Mouse (Mus musculus) fat pad, adult 2 months (tissue): ENCODE measurements around the gene Ccdc153.

Experiments used
- DNase-seq: peaks from one replicate; pipeline ENCODE4 v3.0.0-alpha.2; 2011; ENCODE audit warnings: low read depth, low spot score; ENCODE audit errors: extremely low read depth

Ccdc153 gene

DNA sequence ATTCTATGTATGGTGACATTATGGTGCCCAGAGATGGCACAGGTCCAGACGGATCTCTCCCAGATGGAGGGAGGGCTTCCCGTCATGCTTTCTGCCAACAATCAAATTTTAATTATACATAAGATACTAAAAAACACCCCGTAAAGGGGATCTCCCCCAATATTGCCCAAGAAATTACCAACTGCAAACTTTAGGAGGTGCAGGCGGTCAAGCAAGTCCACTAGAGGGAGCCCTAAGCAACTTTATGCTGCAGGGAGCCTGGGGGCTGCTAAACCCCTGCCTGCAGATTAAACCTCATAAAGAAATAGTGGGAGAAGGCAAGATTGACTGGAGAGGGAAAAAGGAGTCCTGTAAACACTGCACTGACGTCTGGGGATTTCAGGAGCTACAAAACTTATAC is 1.0 kb upstream of the Ccdc153 start:
- no peak for DNase-seq

DNA sequence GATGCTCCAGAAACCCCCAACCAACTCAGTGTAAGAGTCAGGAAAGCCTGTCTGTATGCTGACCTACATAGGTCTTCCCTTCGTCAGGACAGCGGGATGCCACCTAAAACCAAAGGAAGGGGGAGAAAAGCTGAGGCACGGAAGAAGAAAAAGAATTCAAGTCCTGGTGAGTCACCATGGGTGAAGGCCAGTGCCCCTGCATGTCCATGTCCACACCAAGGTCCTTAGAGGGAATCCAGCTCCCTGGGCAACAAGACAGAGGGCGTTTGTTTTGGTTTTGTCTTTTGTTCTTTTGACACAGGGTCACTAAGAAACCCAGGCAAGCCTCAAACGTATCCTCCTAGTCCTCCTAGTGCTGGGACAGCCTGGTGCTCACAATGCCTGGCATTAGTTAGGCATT is 435 bp downstream of the Ccdc153 start:
- DNase-seq: no peak

- DNase-seq: no peak
Observed at GRCm38 (mm10) chr9:44241418-44241817, 942 bp downstream of the Ccdc153 start.

GRCm38 (mm10) chr9:44243621-44244020 is 3.1 kb downstream of the Ccdc153 start:
- DNase-seq: no peak

DNA sequence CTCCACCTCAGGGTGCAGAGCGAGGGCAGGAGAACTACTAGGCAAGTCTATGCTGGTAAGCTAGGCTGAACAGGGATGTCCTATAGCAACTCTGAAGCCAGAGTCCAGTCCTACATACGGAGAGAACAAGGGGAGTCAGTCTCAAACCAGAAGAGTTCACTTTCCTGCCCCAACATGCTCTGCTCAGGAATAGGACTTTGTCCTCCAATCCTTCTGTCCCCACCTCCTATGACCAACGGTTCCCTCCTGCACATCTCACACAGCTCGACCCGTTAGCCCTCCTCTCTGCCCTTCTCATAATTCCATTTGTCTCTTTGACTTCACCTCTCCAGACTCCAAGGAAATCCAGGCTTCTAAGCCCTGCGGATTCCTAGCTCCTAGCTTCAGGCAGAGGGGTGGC is 7.4 kb downstream of the Ccdc153 start:
- no peak for DNase-seq

GRCm38 (mm10) chr9:44249181-44250146 is 9.0 kb downstream of the Ccdc153 start:
- no peak for DNase-seq

DNA sequence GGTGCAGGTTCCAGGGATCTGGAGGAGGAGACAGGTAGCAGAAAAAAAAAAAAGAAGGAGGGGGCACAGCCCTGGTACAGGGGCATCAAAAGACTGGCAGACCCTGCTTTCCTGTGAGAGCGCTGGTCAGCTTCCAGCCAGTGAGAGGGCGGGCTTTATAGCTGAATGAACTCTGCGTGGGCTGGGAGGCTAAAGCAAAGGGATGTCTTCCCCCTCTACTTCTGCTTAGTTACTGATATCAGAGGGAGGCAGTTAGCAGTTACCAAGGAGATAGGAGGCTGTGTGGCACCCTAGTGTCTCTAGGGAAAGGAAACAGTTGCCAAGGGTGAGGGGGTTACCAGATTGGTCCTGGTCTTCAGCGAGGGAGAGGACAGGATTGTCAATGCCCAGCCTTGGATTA is 10.0 kb downstream of the Ccdc153 start:
- no peak for DNase-seq

DNA sequence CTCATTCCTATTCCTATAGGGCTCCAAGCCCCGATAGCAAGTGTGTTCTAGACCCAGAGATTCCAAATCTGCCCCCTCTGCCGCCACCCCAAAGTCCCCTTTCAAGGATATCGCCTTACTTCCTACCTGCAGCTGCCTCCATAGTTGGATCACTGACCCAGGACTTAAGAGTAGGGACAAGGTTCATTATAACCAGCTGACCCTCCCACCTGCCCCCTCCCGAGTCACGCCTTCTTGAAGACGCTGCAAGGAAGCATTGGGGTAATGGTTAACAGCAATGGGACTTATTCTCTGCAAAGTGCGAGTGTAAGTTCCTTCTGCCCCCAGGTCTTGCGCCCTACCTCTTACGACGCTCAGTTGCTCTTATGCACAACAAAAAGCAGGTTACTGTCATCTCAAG is 10.8 kb downstream of the Ccdc153 start, which contains the start of gene Pdzd3:
Gene Pdzd3, minus strand, starts transcription at position 158 of the 400 bp plus-strand sequence.
- DNase-seq: no peak

- no peak for DNase-seq
Observed at GRCm38 (mm10) chr9:44253441-44253840, 13.0 kb downstream of the Ccdc153 start.

DNA sequence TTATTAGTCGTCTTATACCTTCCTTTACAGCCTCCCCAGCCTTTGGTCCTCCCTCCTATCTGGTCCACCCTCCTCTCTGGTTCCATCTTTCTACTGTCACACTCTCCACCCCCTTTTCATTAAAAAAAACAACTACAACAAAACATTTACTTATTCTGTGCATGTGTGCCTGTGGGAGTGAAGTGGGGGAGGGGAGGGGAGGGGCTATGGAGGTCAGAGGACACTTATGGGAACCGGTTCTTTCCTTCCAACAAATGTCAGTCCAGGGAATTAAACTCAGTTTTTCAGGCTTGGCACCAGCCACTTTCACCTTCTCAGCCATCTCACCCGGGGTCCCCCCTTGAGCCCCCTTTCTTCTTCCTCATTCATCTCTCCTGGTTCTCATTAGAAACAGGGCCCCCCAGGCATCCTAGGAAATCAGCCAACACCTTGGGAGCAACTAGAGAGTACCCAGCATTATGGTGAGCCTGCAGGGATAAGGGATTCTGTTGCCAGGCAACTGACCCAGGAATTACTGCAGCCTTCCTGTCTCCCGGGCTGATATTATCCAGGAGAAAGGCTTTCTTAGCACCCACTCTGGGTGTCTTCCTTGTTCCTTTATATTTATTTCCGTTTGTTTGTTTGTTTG is 14.1 kb downstream of the Ccdc153 start:
- DNase-seq: no peak

- no peak for DNase-seq
Observed at GRCm38 (mm10) chr9:44255136-44255521, 14.7 kb downstream of the Ccdc153 start.

GRCm38 (mm10) chr9:44256213-44256612 is 15.7 kb downstream of the Ccdc153 start:
- DNase-seq: no peak

GRCm38 (mm10) chr9:44259014-44259413 is 18.5 kb downstream of the Ccdc153 start:
- no peak for DNase-seq

DNA sequence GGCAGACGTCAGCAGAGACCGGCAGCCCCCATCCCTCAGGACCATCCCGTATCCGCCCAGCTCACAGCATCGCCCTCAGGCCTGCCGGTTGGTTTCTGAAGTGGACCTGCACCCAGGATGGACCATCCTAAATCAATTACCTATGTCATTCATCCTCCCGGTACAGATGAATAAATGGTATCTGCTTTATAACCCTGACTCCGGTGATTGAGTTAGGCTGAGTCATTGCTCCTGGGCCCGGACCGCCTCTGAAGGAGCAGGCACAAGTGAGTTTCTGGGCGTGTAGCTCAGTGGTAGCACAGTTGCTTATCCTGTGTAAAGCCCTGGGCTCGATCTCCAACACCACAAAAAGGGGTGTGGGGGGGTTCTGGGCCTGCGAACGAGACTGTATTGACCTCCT is 20.9 kb downstream of the Ccdc153 start:
- DNase-seq: no peak

- peak; percentile 33 for DNase-seq
Observed at GRCm38 (mm10) chr9:44266478-44267226, 26.2 kb downstream of the Ccdc153 start.

DNA sequence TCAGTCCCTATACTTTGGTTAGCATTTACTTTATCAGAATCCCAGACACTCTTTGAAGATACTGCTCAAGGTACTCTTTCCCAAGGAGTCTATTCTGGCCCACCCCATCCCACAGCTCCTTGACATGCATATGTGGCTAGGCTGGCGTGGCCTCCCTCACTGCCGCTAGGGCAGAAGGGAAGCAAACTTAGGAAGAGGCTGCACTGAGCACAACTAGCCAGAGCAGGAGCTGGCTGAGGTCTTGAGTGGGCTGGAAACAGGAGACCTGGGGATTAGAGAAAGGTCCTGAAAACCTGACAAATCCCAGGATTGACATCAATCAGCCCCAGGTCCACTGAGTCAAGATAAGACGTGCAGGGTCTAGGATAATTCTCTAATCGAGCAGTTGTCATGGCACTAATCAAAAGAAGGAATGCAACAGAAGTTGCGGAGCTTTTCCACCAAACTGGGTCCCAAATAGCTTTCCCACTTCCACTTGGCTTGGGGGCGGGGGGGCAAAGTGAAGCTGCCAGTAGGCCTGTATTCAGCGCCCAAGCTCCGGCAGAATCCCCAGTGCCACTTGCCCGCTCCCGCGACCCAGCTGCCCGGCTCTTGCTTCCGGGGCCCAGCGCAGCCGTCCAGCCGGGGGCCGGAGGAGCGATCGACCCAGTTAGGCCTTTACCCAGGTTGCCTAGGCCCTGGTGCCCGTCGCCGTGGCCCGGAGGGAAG is 27.0 kb downstream of the Ccdc153 start:
- no peak for DNase-seq

DNA sequence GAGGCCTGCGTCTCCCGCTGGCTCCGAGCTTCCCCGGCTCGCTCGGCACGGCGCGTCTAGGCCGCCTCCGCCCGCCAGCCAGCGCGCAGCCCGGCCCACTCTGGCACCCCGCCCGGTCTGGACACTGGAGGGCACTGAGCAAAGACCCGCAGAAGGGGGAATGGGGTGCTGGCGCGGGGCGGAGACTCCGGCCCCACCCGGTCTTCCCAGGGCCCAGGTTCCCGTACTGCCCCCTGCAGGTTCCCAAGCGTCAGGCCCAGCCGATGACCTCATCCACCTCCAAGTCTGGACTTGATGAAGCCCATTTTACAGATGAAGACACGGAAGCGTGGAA is 27.5 kb downstream of the Ccdc153 start:
- peak; percentile 30 for DNase-seq

- peak; percentile 69 for DNase-seq
Observed at GRCm38 (mm10) chr9:44268432-44268831, 28.0 kb downstream of the Ccdc153 start, which contains the start of gene Nlrx1. TSS of gene Nlrx1 (minus strand) at chr9:44268599.

- no peak for DNase-seq
Observed at GRCm38 (mm10) chr9:44269077-44269476, 28.6 kb downstream of the Ccdc153 start.

- no peak for DNase-seq
Observed at GRCm38 (mm10) chr9:44269973-44270372, 29.5 kb downstream of the Ccdc153 start.

DNA sequence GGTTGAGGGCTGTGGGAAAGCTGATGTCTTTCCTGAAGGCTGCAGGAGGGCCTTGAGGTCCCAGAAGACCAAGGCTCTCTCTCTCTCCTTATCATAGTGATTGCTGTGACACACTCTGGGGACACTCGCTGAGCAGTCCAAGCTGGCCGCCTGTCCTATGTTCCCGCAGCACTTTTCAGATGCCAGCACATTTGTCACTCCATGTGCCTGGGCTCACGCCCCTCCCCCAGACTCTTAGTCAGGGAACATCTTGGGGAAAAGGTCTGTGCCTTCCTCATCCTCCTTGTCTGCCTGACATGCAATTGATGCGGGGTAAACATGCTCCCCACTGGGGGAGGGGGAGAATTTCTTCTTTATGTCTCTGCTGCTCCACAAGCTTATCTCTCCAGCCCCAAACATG is 42.7 kb downstream of the Ccdc153 start:
- no peak for DNase-seq
